Mouse (Mus musculus): Measurements from ENCODE around the gene Adh5. TPM values are rescaled to one million over a fixed set of nuclear protein-coding genes. Genes with fewer than 3 reads are reported as not detected.

The Adh5 gene
- polyA plus RNA-seq, 1 experiment, result 91.5 TPM

DNA sequence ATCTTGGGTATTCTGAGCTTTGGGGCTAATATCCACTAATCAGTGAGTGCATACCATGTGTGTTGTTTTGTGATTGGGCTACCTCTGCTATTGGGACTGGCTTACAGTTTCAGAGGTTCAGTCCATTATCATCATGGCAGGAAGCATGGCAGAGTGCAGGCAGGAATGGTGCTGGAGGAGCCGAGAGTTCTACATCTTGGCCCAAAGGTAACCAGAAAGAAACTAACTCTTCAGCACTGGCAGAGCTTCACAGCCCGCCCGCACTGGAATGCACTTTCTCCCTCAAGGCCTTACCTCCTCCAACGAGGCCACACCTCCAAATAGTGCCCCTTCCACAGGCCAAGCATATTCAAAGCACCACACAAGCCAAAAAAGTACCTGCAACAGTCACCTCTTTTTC is 55.8 kb downstream of the Adh5 start:
- TF ChIP-seq CEBPB (IDR thresholded peaks at IDR 0.05; ENCODE audit: low read depth) (no peak), FOSL1 (IDR thresholded peaks at IDR 0.05; ENCODE audit: insufficient read depth, low read length, poor library complexity, severe bottlenecking) (no peak), USF1 (IDR thresholded peaks at IDR 0.05; ENCODE audit: low read depth) (no peak), MAX (IDR thresholded peaks at IDR 0.05) (no peak), MYOD1 (IDR thresholded peaks at IDR 0.05; ENCODE audit: control insufficient read depth, insufficient read length, low read depth) (no peak)
- no peaks in the 10 kb centered on the region for H3K79me3 ChIP-seq (ENCODE audit: low read depth)
- H3K4me3 ChIP-seq (ENCODE audit: insufficient read depth, poor library complexity, severe bottlenecking), result no peak overlapping the region
- no peaks in the 10 kb centered on the region for H3K36me3 ChIP-seq (ENCODE audit: control insufficient read depth, insufficient read depth)
- no peaks in the 10 kb centered on the region for H3K79me2 ChIP-seq (ENCODE audit: control insufficient read depth, insufficient read depth)
- no peak overlapping the region for H3ac ChIP-seq (ENCODE audit: control insufficient read depth, insufficient read length, low read depth)
- H3K27me3 ChIP-seq (ENCODE audit: control insufficient read depth, insufficient read depth, insufficient read length), result no peaks in the 10 kb centered on the region

DNA sequence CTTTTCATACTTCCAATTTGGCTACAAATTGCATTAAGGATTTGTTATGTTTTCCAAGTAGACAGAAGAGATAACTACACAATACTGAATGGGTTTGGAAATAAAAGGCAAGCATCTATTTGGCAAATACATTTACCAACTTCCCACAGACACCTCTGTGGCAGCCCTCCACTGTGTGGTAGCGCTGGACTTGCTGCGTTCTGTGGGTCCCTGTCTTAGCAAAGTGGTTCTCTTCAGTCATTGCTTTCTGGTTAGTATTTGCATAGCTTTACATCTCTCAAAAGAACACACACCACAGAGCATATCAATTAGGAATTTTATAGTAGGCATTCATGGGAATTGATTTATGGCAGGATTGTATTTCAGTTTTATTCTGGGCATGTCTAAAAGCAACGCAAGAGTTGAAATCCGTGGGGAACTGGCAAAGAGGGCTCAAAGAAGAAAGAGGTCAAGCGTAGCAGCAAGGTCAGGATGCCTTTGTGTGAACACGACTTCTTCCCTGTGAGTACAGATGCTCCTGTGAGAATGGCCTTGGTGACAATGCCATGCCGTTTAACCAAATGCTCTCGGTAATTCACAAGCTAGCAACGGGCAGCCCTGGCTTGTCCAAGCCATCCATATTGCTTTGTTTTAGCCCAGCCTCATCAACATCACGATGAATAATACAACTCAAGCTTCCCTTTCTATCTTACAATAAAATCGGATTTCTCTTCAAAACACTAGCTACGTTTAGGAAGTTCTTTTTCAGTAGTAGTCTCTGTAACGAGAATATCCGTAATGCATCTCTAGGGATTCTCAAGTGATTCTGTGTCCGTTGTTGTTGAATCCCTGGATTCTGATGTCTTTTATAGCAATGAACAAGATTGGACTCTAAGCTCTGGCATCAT is 57.2 kb downstream of the Adh5 start:
- Histone ChIP-seq H3K4me3 (ENCODE audit: insufficient read depth, poor library complexity, severe bottlenecking) (no peak overlapping the region), H3ac (ENCODE audit: control insufficient read depth, insufficient read length, low read depth) (no peak overlapping the region), H3K27me3 (ENCODE audit: control insufficient read depth, insufficient read depth, insufficient read length) (no peaks in the 10 kb centered on the region), H3K36me3 (ENCODE audit: control insufficient read depth, insufficient read depth) (no peaks in the 10 kb centered on the region), H3K79me3 (ENCODE audit: low read depth) (no peaks in the 10 kb centered on the region), H3K79me2 (ENCODE audit: control insufficient read depth, insufficient read depth) (no peaks in the 10 kb centered on the region)
- no peak for TF ChIP-seq CEBPB (IDR thresholded peaks at IDR 0.05; ENCODE audit: low read depth)
- no peak for TF ChIP-seq MAX (IDR thresholded peaks at IDR 0.05)
- TF ChIP-seq USF1 (IDR thresholded peaks at IDR 0.05; ENCODE audit: low read depth), result no peak
- no peak for TF ChIP-seq CTCF (IDR thresholded peaks at IDR 0.05; ENCODE audit: control insufficient read depth, insufficient read depth, insufficient read length)
- no peak for TF ChIP-seq MYOG (IDR thresholded peaks at IDR 0.05; ENCODE audit: control insufficient read depth, extremely low read depth, insufficient read length)
- TF ChIP-seq FOSL1 (IDR thresholded peaks at IDR 0.05; ENCODE audit: insufficient read depth, low read length, poor library complexity, severe bottlenecking), result no peak
- TF ChIP-seq MYOD1 (IDR thresholded peaks at IDR 0.05; ENCODE audit: control insufficient read depth, insufficient read length, low read depth), result no peak

DNA sequence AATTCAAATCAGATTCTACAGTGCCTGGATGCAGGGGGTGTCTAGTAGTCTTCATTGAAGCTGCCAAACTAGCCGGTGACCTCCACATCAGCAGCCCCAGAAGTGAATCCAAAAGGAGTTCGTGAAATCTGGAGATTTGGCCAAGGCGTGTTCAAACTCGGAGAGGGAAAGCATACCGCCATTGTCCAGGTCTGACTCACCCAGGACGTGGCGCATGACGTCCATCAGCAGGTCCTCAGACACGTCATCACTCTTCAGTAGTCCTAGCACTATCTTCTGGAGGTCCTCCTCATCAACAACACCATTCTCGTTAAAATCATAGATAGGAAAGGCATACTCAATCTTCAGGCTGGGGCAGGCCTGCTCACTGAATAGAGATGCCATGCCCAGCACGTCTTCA is 60.9 kb downstream of the Adh5 start:
- TF ChIP-seq MYOD1 (IDR thresholded peaks at IDR 0.05; ENCODE audit: control insufficient read depth, insufficient read length, low read depth) (no peak), MYOG (IDR thresholded peaks at IDR 0.05; ENCODE audit: control insufficient read depth, extremely low read depth, insufficient read length) (no peak), FOSL1 (IDR thresholded peaks at IDR 0.05; ENCODE audit: insufficient read depth, low read length, poor library complexity, severe bottlenecking) (no peak), CTCF (IDR thresholded peaks at IDR 0.05; ENCODE audit: control insufficient read depth, insufficient read depth, insufficient read length) (no peak), CEBPB (IDR thresholded peaks at IDR 0.05; ENCODE audit: low read depth) (no peak), USF1 (IDR thresholded peaks at IDR 0.05; ENCODE audit: low read depth) (no peak), MAX (IDR thresholded peaks at IDR 0.05) (no peak)
- Histone ChIP-seq H3K79me2 (ENCODE audit: control insufficient read depth, insufficient read depth) (no peaks in the 10 kb centered on the region), H3K36me3 (ENCODE audit: control insufficient read depth, insufficient read depth) (no peaks in the 10 kb centered on the region)

More for the DNA sequence above, 60.9 kb downstream of the Adh5 start:
- H3K4me3 ChIP-seq (ENCODE audit: insufficient read depth, poor library complexity, severe bottlenecking), result no peak overlapping the region
- no peak overlapping the region for H3ac ChIP-seq (ENCODE audit: control insufficient read depth, insufficient read length, low read depth)
- H3K27me3 ChIP-seq (ENCODE audit: control insufficient read depth, insufficient read depth, insufficient read length), result no peaks in the 10 kb centered on the region
- no peaks in the 10 kb centered on the region for H3K79me3 ChIP-seq (ENCODE audit: low read depth)

Other genes with a start within 250 kb of the Adh5 start
- gene 4930579F01Rik, start 249.3 kb upstream of the Adh5 start, polyA plus RNA-seq (2012; fragmentation: generic; extraction: Trizol), result not detected
- 4.9 TPM for gene Adh7, start 225.3 kb upstream of the Adh5 start, polyA plus RNA-seq (2012; fragmentation: generic; extraction: Trizol)
- gene Adh1, start 182.1 kb upstream of the Adh5 start, polyA plus RNA-seq (2012; fragmentation: generic; extraction: Trizol), result 0.05 TPM
- not detected for gene Adh6a, start 129.8 kb upstream of the Adh5 start, polyA plus RNA-seq (2012; fragmentation: generic; extraction: Trizol)
- gene Adh6b, start 101.3 kb upstream of the Adh5 start, polyA plus RNA-seq (2012; fragmentation: generic; extraction: Trizol), result not detected
- not detected for gene Adh4, start 27.6 kb upstream of the Adh5 start, polyA plus RNA-seq (2012; fragmentation: generic; extraction: Trizol)
- 32.2 TPM for gene Metap1, start 46.4 kb downstream of the Adh5 start, polyA plus RNA-seq (2012; fragmentation: generic; extraction: Trizol)
- 134 TPM for gene Eif4e, start 83.1 kb downstream of the Adh5 start, polyA plus RNA-seq (2012; fragmentation: generic; extraction: Trizol)